Mouse (Mus musculus): ENCODE data around the gene Mad1l1. TPM values are rescaled to one million over a fixed set of nuclear protein-coding genes. Genes with fewer than 3 reads are reported as not detected.
A peak's percentile ranks its signal among the peaks of the same experiment; 100 is the strongest.

Gene Mad1l1
- polyA plus RNA-seq, 1 experiment from 2014 or later: 30.0 TPM

DNA sequence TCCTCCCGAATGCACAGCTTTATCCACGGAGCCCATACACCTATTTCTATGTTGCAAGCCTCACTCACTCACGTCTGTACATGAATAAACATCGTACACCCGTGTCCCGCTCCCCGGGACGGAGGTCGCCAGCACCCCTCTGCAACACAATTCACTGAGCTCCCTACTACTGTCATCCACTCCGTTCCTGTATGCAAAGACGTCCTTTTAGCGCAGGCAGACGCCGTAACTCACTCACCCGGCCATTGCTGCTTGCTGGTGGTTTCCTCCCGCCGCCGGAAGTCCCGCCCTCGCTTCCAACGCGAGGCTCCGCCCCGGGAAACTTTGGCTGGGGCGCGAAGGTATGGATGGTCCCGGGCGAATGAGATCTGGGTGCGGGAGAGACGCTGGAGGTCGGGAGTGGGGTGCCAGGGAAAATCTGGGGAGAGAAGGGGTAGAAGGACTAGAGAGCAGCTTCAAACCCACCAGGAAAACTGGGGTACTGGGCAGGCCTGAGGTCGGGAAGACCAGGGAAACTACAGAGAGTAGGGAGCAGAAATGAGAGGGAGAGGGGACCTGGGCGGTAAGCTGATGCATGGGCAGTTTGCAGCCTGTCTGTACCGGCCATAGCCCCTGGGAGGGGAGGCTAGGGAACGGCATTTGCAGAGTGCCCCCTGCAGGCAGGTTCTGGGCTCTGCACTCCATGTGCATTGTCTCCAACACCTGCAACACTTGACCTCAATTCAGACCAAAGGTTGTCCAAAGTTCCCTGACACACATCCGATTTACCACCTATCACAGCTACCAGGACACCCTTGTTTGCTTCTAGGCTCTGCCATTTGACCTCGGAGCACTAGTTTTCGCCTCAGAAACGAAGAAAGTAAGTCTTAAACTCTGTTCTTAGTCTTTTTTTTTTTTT is 10.5 kb upstream of the Mad1l1 start, which contains the start of gene Mrm2:
Mrm2 (minus strand) TSS at position 284 of the 898 bp plus-strand sequence.
- in situ Hi-C loops (cut with MboI; ENCODE audit: low pct_unique_long_range_greater_than_20kb): no loop called here
- CTCF ChIA-PET: interaction anchor here (0.7 to 3.7 kb wide), 7 partner anchors 10 to 490 kb away, joined by 3 to 20 read pairs (median 5); no protein-coding TSS in a partner anchor
- no peaks in the 10 kb centered on the region for H3K27me3 ChIP-seq
- DNase-seq (ENCODE audit: low read depth, low spot score) (no peak), ATAC-seq (peak; percentile 71)
- POLR2A ChIA-PET: interaction anchor here (0.9 to 1.1 kb wide), 2 partner anchors 16 to 57 kb away, joined by 3 read pairs; partner anchors contain the start of gene Snx8
- peak; percentile 78 for TF ChIP-seq CTCF (IDR thresholded peaks at IDR 0.05)

DNA sequence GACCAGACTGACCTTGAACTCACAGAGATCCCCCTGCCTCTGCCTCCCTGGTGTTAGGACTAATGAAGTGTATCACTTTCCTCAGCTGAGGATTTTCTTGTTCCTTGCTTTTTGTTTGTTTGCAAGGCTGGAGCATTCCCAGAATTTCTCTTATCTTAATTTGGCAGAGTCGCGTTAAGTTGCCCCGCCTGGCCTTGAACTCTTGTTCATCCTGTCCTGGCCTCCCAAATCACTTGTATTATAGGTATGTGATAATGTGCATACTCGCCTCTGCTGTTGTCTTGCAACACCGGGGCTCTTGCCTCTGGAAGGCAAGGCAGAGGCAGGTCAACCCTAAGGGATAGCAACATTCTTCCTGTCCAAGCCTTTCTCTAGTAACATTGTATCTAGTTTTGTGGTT is 2.7 kb upstream of the Mad1l1 start:
- ATAC-seq (no peak), DNase-seq (ENCODE audit: low read depth, low spot score) (no peak)
- ChIA-PET CTCF (interaction anchor here (1.0 kb wide), 1 partner anchor 73 kb away, joined by 3 read pairs; no protein-coding TSS in a partner anchor), POLR2A (no interaction called here)
- TF ChIP-seq CTCF (IDR thresholded peaks at IDR 0.05): no peak
- no peaks in the 10 kb centered on the region for H3K27me3 ChIP-seq
- in situ Hi-C loops (cut with MboI; ENCODE audit: low pct_unique_long_range_greater_than_20kb): no loop called here

DNA sequence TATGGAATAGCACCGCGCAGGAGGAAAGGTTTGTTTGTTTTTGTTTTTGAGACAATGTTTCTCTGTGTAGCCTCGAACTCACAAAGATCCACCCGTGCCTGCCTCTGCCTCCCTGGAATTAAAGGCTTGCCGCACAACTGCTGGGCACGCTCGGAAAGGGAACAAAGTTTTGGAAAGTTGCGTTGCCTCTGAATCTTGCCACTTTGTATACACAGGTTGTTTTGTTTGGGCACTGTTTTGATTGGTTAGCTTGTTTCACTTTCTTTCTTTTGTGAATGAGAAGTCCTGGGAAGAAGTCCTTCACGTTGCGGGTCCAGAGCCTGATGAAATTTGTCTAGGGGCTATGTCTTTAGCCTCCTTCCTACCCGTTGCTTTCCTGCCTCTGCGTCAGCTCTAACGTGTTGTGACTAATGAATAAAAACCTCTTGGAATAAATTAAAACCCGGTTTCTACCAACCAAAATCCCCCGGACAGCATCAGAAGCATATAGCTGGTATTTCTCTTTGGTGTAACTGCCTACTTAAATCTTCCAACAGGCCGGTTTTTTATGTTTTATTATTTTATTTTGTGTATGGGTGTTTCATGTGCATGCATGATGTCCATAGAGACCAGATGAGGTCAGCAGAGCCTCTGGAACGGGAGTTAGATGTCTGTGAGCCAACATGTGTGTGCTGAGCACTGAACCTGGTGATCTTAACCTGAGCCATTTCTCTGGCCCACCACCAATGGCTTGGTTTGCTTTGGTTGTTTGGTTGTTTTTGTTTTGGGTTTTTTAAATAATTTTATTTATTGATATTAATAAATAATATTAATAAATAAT is 614 bp upstream of the Mad1l1 start:
- in situ Hi-C loops (cut with MboI; ENCODE audit: low pct_unique_long_range_greater_than_20kb): no loop called here
- ChIA-PET CTCF (interaction anchor here (0.8 to 1.6 kb wide), 2 partner anchors 14 to 82 kb away, joined by 4 read pairs; no protein-coding TSS in a partner anchor), POLR2A (interaction anchor here (0.7 kb wide), 1 partner anchor 185 kb away, joined by 3 read pairs; no protein-coding TSS in a partner anchor)
- ATAC-seq (peak; percentile 14), DNase-seq (ENCODE audit: low read depth, low spot score) (no peak)
- no peaks in the 10 kb centered on the region for H3K27me3 ChIP-seq
- TF ChIP-seq CTCF (IDR thresholded peaks at IDR 0.05): no peak

DNA sequence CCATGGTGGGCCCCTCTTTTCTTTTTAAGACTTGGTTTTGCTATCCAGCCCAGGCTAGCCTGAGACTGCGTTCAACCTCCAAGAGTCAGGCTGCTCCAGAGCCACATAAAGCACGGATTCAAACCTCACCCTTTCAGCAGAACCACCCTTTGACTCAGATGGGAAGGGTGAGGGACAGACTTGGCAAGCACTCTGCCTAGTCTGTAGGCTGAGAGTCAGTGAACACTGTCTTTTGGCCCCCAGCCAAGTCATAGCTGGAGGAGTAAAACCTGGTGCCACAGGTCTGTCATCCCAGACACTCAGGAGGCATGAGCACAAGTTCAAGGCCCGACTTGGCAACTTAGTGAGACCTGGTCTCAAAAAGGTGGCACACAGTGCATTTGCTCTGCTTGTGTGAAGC is 4.6 kb downstream of the Mad1l1 start:
- TF ChIP-seq CTCF (IDR thresholded peaks at IDR 0.05): no peak
- ChIA-PET POLR2A (interaction anchor here (1.0 kb wide), 1 partner anchor 14 kb away, joined by 3 read pairs; no protein-coding TSS in a partner anchor), CTCF (interaction anchor here (1.3 kb wide), 1 partner anchor 20 kb away, joined by 4 read pairs; no protein-coding TSS in a partner anchor)

DNA sequence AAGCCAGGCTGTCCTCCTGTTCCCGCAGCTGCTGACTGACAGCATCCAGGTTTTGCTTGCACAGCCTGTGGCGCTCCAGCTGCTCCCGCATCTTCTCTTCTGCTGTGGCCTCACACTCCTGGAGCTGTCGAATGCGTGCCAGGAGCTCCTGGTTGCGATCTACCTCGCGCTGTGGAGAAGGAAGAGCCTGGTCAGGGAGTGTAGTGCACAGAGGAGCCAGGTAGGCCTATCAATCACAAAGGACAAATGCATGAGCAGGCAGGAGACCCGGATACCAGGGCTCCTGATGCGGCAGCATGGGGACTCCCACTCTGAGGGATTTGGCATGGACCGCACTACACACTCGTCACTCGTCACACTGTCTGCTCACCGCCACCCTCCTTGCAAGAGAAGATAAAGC is 13.8 kb downstream of the Mad1l1 start:
- ATAC-seq: no peak
- POLR2A ChIA-PET: interaction anchor here (1.1 kb wide), 1 partner anchor 11 kb away, joined by 5 read pairs; no protein-coding TSS in a partner anchor
- DNase-seq (ENCODE audit: low read depth, low spot score): no peak
- CTCF ChIA-PET: no interaction called here
- in situ Hi-C loops (cut with MboI; ENCODE audit: low pct_unique_long_range_greater_than_20kb): no loop called here
- H3K27me3 ChIP-seq: no peaks in the 10 kb centered on the region
- no peak for TF ChIP-seq CTCF (IDR thresholded peaks at IDR 0.05)

More for the DNA sequence above, 4.6 kb downstream of the Mad1l1 start:
- no peak for ATAC-seq
- DNase-seq (ENCODE audit: low read depth, low spot score): no peak
- in situ Hi-C loops (cut with MboI; ENCODE audit: low pct_unique_long_range_greater_than_20kb): no loop called here
- no peaks in the 10 kb centered on the region for H3K27me3 ChIP-seq

DNA sequence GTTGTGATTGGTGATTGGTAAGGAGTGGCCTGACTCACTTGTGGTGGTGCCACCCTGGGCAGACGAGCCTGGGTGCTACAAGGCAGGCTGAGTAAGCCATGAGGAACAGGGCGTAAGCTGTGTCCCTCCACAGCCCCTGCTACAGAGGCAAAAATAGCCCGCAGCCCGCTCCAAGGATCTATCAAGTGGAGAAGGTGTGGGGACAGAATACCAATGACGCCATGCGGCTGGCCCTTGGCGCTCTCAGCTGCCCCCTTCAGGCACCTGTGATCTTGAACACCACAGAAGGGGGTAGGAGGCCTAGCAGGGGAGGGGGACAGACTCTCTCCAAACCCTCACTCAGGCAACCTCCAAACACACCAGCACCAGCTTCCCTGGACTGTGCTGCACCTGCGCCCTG is 15.3 kb downstream of the Mad1l1 start:
- H3K27me3 ChIP-seq: no peaks in the 10 kb centered on the region
- TF ChIP-seq CTCF (IDR thresholded peaks at IDR 0.05): no peak
- CTCF ChIA-PET: interaction anchor here (0.9 to 1.2 kb wide), 2 partner anchors 12 to 14 kb away, joined by 3 to 5 read pairs; no protein-coding TSS in a partner anchor
- in situ Hi-C loops (cut with MboI; ENCODE audit: low pct_unique_long_range_greater_than_20kb): no loop called here
- ATAC-seq: no peak
- no peak for DNase-seq (ENCODE audit: low read depth, low spot score)
- POLR2A ChIA-PET: no interaction called here

DNA sequence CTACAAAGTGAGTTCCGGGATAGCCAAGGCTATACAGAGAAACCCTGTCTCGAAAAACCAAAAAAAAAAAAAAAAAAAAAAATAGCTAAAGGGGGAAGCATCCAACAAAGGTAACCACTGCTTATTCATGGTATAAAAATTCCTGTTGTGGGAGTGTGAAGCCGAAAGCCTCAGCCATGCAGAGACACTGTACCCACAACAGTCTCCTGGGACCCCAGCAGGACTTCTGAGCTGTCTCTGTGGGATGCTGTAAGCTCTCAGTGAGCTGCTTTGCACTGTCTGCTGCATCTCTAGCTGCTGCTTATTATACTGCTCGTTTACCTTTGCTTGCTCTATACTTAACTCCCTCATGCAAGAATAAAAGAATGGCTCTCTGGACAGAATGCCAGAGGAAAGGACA is 23.1 kb downstream of the Mad1l1 start:
- in situ Hi-C loops (cut with MboI; ENCODE audit: low pct_unique_long_range_greater_than_20kb): no loop called here
- CTCF ChIA-PET: interaction anchor here (1.0 to 1.7 kb wide), 3 partner anchors 17 to 459 kb away, joined by 3 to 4 read pairs (median 3); no protein-coding TSS in a partner anchor

DNA sequence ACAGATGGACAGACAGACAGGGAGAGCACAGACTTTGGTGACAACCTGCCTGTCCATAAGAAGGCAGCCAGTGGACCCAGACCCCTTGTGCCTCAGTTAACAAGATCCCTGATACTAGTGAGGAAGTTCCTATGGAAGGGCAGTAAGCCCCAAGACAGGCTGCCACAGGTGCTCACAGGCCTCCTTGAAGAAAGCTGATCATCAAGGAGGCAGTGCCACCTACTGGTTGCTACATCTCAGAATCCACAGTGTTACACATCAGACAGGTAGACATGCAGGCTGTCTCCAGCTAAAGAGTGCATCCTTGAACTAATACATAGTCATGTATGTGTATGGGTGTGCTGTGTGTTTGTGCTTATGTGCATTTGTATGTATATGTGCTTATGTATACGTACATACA is 29.2 kb downstream of the Mad1l1 start:
- TF ChIP-seq CTCF (IDR thresholded peaks at IDR 0.05): peak; percentile 84
- in situ Hi-C loops (cut with MboI; ENCODE audit: low pct_unique_long_range_greater_than_20kb): loop anchor here (5.0 kb wide), 3 partner anchors 95 to 455 kb away; no protein-coding TSS in a partner anchor
- ChIA-PET POLR2A (no interaction called here), CTCF (interaction anchor here (1.0 to 1.7 kb wide), 4 partner anchors 11 to 94 kb away, joined by 3 to 5 read pairs (median 4); no protein-coding TSS in a partner anchor)
- peak; percentile 10 for DNase-seq (ENCODE audit: low read depth, low spot score)
- no peak for ATAC-seq
- H3K27me3 ChIP-seq: no peaks in the 10 kb centered on the region

More for the DNA sequence above, 23.1 kb downstream of the Mad1l1 start:
- H3K27me3 ChIP-seq: no peaks in the 10 kb centered on the region
- DNase-seq (ENCODE audit: low read depth, low spot score): peak; percentile 19
- no peak for ATAC-seq
- no peak for TF ChIP-seq CTCF (IDR thresholded peaks at IDR 0.05)
- POLR2A ChIA-PET: no interaction called here

DNA sequence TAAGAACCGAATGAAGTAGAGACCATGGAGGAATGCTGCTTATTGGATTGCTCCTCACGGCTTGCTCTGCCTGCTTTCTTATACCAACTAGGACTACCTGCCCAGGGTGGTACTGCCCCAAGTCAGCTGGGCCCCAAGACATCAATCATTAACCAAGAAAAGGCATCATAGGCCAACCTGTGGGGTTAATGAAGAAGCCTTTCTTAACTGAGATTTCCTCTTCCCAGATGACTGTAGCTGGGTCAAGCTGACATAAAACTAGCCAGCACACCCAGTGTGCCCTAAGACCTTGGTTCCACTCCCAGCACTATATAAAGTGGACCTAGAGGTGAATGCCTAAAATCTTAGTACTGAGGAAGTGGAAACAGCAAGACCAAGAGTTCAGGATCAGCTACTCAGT is 32.2 kb downstream of the Mad1l1 start:
- TF ChIP-seq CTCF (IDR thresholded peaks at IDR 0.05): no peak
- H3K27me3 ChIP-seq: no peaks in the 10 kb centered on the region
- ATAC-seq (no peak), DNase-seq (ENCODE audit: low read depth, low spot score) (no peak)
- ChIA-PET POLR2A (no interaction called here), CTCF (interaction anchor here (1.8 kb wide), 1 partner anchor 451 kb away, joined by 4 read pairs; no protein-coding TSS in a partner anchor)
- in situ Hi-C loops (cut with MboI; ENCODE audit: low pct_unique_long_range_greater_than_20kb): no loop called here

DNA sequence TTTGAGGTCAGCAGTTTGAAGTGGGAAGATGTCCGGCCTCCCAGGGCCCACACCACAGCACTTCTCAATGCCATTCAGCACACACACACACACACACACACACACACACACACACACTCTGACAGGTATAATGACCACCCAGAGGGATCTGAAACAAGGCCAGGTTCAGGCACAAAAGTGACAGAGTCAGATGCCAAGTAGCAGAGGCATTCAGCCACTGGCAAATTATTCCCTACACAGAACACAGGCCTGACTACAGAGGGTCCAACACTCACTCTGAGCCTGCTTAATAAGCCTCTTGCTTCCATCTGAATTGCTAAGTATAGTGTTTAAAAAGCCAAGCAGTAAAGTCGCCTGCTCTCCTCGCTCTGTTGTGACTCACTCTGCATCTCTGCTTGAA is 33.1 kb downstream of the Mad1l1 start:
- no peak for TF ChIP-seq CTCF (IDR thresholded peaks at IDR 0.05)
- in situ Hi-C loops (cut with MboI; ENCODE audit: low pct_unique_long_range_greater_than_20kb): no loop called here
- POLR2A ChIA-PET: interaction anchor here (1.0 kb wide), 1 partner anchor 87 kb away, joined by 3 read pairs; no protein-coding TSS in a partner anchor
- no peak for ATAC-seq
- no peak for DNase-seq (ENCODE audit: low read depth, low spot score)
- no peaks in the 10 kb centered on the region for H3K27me3 ChIP-seq
- CTCF ChIA-PET: interaction anchor here (1.8 kb wide), 1 partner anchor 450 kb away, joined by 4 read pairs; no protein-coding TSS in a partner anchor
